Mouse (Mus musculus) erythroblast, adult 5-6 weeks (primary cell): ENCODE data around the gene Rpl9-ps1. TPM values are rescaled to one million over a fixed set of nuclear protein-coding genes. Genes with fewer than 3 reads are reported as not detected.

Experiments used
- ATAC-seq: replicated peaks from 2 replicates; pipeline ENCODE4 v1.8.0; 2016; ENCODE audit warnings: moderate number of reproducible peaks, mild to moderate bottlenecking, moderate TSS enrichment, inconsistent platforms; ENCODE audit not compliant: poor library complexity, low FRiP score, severe bottlenecking
- total RNA-seq, 2 experiments: library from RNA; stranded (forward) in 1 of 2; stranded (reverse) in 1 of 2; fragments of 150-400 nt in 1 of 2; fragments of 200-764, 138-1000 nt in 1 of 2; gene quantifications; 2 replicates each; pipeline versions ENCODE4 v1.2.3 to v1.2.4; 2015 to 2017; ENCODE audit warnings: low replicate concordance in 2 of 2

Gene Rpl9-ps1
- total RNA-seq, 2 experiments from 2014 or later: not detected

DNA sequence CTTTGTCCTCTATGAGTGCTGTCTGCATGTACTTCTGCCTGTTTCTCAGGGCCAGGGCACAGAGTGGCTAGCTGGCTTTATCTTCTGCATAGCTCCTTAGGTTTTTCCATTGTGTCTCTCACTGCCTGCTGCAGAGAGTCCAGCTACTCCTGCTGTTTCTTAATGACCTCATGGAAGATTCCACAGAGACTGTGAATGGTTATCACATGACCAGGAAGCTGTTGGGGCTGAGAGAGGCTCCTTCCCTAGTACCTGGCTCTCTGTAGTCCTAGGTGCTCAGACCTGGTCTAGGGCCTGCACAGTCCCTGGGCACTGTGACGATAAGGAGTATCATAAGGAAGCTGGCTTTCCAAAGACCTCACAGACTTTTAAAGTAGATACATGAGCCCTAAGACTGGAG is 14.8 kb downstream of the Rpl9-ps1 start:
- no peak for ATAC-seq

- no peak for ATAC-seq
Measured at GRCm38 (mm10) chr11:83628808-83629207, 16.6 kb downstream of the Rpl9-ps1 start.

DNA sequence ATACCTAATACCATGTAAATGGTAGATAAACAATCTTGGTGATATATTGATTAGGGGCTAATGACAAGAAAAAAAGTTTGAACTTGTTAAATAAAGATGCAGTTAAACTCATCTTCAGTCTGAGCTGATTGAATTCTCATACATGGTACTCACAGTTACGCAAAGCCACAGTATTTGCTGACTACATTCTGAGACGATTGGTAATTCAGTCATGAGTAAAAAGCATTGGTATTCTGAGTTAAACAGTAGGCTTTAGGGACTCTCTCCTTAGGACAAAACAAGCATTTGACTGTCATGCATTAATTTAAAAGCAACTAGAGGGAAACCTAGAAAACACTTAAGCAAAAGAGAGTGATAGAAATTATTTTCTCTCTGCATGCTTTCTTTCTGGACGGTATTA is 21.8 kb downstream of the Rpl9-ps1 start:
- ATAC-seq: no peak

- no peak for ATAC-seq
Measured at GRCm38 (mm10) chr11:83619037-83619436, 26.4 kb downstream of the Rpl9-ps1 start.

- no peak for ATAC-seq
Measured at GRCm38 (mm10) chr11:83618238-83618637, 27.2 kb downstream of the Rpl9-ps1 start.

DNA sequence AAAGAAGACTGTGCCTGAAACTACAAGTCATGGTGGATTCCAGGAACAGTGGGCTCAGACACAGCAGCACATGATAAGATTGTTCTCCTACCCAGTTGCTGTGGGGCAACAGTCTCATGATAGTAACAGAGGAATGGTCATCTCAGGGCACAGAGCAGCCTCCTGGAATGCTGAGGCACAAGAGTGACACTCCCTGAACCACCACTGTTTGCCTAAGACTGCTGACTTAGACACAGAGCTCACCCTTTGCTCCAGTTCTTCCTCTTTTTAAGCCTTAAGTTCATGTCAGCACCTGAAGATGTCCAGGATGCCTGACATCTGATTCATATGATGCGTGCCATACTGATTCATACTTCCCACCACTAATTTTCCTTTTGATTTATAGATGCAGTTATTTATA is 28.8 kb downstream of the Rpl9-ps1 start:
- ATAC-seq: no peak

GRCm38 (mm10) chr11:83610900-83611299 is 34.5 kb downstream of the Rpl9-ps1 start:
- ATAC-seq: no peak

GRCm38 (mm10) chr11:83606396-83606795 is 39.0 kb downstream of the Rpl9-ps1 start:
- ATAC-seq: no peak

DNA sequence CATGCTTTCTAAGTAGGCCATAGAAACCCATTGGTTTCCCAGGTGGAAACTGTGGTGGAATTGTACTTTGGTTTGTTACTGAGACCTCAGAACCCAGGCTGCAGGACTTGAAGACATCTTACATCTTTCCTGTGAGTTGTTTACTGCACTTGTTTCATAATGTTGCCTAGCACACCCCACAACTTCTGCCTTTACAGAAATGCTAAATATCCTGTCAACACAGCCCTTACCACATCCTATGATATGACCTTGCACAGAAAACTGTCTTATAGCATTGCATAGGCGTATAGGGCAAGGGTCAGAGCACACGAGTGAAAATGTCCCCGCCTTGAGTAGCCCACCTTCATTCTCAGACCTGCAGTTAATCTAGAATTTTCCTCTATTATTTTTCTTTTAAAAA is 39.9 kb downstream of the Rpl9-ps1 start:
- ATAC-seq: no peak

GRCm38 (mm10) chr11:83604698-83605097 is 40.7 kb downstream of the Rpl9-ps1 start:
- no peak for ATAC-seq

- no peak for ATAC-seq
Measured at GRCm38 (mm10) chr11:83603399-83603798, 42.0 kb downstream of the Rpl9-ps1 start.

GRCm38 (mm10) chr11:83600576-83600975 is 44.8 kb downstream of the Rpl9-ps1 start:
- ATAC-seq: no peak

DNA sequence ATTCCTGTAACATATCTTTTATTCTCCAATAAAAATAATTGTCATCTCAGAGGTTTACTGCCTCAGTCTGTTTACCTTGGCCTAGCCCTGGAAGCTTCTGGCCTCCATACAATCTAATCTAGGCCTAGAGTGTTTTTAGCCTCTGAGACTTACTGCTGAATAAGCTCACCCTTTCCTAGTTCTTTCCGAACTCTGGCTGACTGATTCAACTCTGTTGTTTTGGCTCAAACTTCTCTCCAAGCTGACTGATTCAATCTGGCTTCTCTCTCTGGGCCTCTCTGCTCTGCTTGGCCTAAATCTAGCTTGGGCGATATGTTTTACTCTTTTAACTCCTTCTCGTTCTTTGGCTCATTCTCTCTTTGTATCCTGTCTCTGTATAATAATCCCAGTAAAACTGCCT is 46.4 kb downstream of the Rpl9-ps1 start:
- no peak for ATAC-seq

GRCm38 (mm10) chr11:83598207-83598837 is 47.1 kb downstream of the Rpl9-ps1 start:
- no peak for ATAC-seq

DNA sequence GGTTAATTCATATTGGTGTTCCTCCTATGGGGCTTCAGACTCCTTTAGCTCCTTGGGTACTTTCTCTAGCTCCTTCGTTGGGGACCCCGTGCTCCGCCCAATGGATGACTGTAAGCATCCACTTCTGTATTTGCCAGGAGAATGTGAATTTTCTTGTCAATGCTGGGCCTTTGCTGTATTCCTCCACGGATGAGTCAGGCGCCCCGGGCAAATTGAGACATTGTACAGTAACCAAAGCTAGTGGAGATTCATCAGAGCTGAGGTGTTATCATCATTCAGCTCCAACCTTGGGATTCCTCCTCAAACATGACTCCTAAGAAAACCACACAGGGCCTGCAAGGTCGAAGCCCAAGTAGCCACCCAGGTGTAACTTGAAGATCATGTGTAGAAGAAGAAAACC is 47.6 kb downstream of the Rpl9-ps1 start:
- no peak for ATAC-seq

- ATAC-seq: no peak
Measured at GRCm38 (mm10) chr11:83595669-83596455, 49.6 kb downstream of the Rpl9-ps1 start.

Other genes with a start within 250 kb of the Rpl9-ps1 start
- gene Rasl10b, start 236.5 kb downstream of the Rpl9-ps1 start, total RNA-seq (2015; ENCODE audit: low replicate concordance): not detected in 2 replicates
- not detected in 2 replicates for gene Rasl10b, start 236.5 kb downstream of the Rpl9-ps1 start, total RNA-seq (2017; ENCODE audit: low replicate concordance)
- not detected in 2 replicates for gene Gas2l2, start 216.2 kb downstream of the Rpl9-ps1 start, total RNA-seq (2015; ENCODE audit: low replicate concordance)
- gene Gas2l2, start 216.2 kb downstream of the Rpl9-ps1 start, total RNA-seq (2017; ENCODE audit: low replicate concordance): not detected in 2 replicates
- 3.8 and 8.2 TPM in 2 replicates for gene 1700020L24Rik, start 207.9 kb downstream of the Rpl9-ps1 start, total RNA-seq (2015; ENCODE audit: low replicate concordance)
- 8.9 and 24.8 TPM in 2 replicates for gene 1700020L24Rik, start 207.9 kb downstream of the Rpl9-ps1 start, total RNA-seq (2017; ENCODE audit: low replicate concordance)
- gene Mmp28, start 182.6 kb downstream of the Rpl9-ps1 start, total RNA-seq (2015; ENCODE audit: low replicate concordance): 0.63 TPM in 1 of 2 replicates, not detected in the other
- gene Mmp28, start 182.6 kb downstream of the Rpl9-ps1 start, total RNA-seq (2017; ENCODE audit: low replicate concordance): 0.42 and 1.7 TPM in 2 replicates
- 20.9 and 35.2 TPM in 2 replicates for gene Taf15, start 172.5 kb downstream of the Rpl9-ps1 start, total RNA-seq (2015; ENCODE audit: low replicate concordance)
- 24.5 and 33.2 TPM in 2 replicates for gene Taf15, start 172.5 kb downstream of the Rpl9-ps1 start, total RNA-seq (2017; ENCODE audit: low replicate concordance)
- gene Heatr9, start 123.4 kb downstream of the Rpl9-ps1 start, total RNA-seq (2015; ENCODE audit: low replicate concordance): not detected in 2 replicates
- not detected in 2 replicates for gene Heatr9, start 123.4 kb downstream of the Rpl9-ps1 start, total RNA-seq (2017; ENCODE audit: low replicate concordance)
- 12.3 TPM in 1 of 2 replicates, not detected in the other for gene Ccl5, start 115.1 kb downstream of the Rpl9-ps1 start, total RNA-seq (2015; ENCODE audit: low replicate concordance)
- 5.9 TPM in 1 of 2 replicates, not detected in the other for gene Ccl5, start 115.1 kb downstream of the Rpl9-ps1 start, total RNA-seq (2017; ENCODE audit: low replicate concordance)
- gene Ccl9, start 67.0 kb downstream of the Rpl9-ps1 start, total RNA-seq (2015; ENCODE audit: low replicate concordance): 23.6 and 31.3 TPM in 2 replicates
- 22.5 and 31.5 TPM in 2 replicates for gene Ccl9, start 67.0 kb downstream of the Rpl9-ps1 start, total RNA-seq (2017; ENCODE audit: low replicate concordance)
- 95.3 and 103 TPM in 2 replicates for gene Ccl6, start 52.5 kb downstream of the Rpl9-ps1 start, total RNA-seq (2015; ENCODE audit: low replicate concordance)
- gene Ccl6, start 52.5 kb downstream of the Rpl9-ps1 start, total RNA-seq (2017; ENCODE audit: low replicate concordance): 52.1 and 61.0 TPM in 2 replicates
- gene Ccl3, start 3.7 kb upstream of the Rpl9-ps1 start, total RNA-seq (2015; ENCODE audit: low replicate concordance): 48.7 and 55.7 TPM in 2 replicates
- gene Ccl3, start 3.7 kb upstream of the Rpl9-ps1 start, total RNA-seq (2017; ENCODE audit: low replicate concordance): 13.4 and 27.3 TPM in 2 replicates
- gene Ccl4, start 17.0 kb upstream of the Rpl9-ps1 start, total RNA-seq (2015; ENCODE audit: low replicate concordance): 4.2 and 4.4 TPM in 2 replicates
- gene Ccl4, start 17.0 kb upstream of the Rpl9-ps1 start, total RNA-seq (2017; ENCODE audit: low replicate concordance): 5.0 and 9.3 TPM in 2 replicates
- gene Wfdc17, start 58.4 kb upstream of the Rpl9-ps1 start, total RNA-seq (2015; ENCODE audit: low replicate concordance): 22.7 and 23.4 TPM in 2 replicates
- 4.5 TPM in 1 of 2 replicates, not detected in the other for gene Wfdc17, start 58.4 kb upstream of the Rpl9-ps1 start, total RNA-seq (2017; ENCODE audit: low replicate concordance)
- not detected in 2 replicates for gene Wfdc18, start 63.4 kb upstream of the Rpl9-ps1 start, total RNA-seq (2015; ENCODE audit: low replicate concordance)
- gene Wfdc18, start 63.4 kb upstream of the Rpl9-ps1 start, total RNA-seq (2017; ENCODE audit: low replicate concordance): not detected in 2 replicates
- 203 and 278 TPM in 2 replicates for gene Wfdc21, start 101.3 kb upstream of the Rpl9-ps1 start, total RNA-seq (2015; ENCODE audit: low replicate concordance)
- gene Wfdc21, start 101.3 kb upstream of the Rpl9-ps1 start, total RNA-seq (2017; ENCODE audit: low replicate concordance): 146 and 210 TPM in 2 replicates
- gene Heatr6, start 108.1 kb upstream of the Rpl9-ps1 start, total RNA-seq (2015; ENCODE audit: low replicate concordance): 2.5 and 3.8 TPM in 2 replicates
- gene Heatr6, start 108.1 kb upstream of the Rpl9-ps1 start, total RNA-seq (2017; ENCODE audit: low replicate concordance): 2.0 and 6.8 TPM in 2 replicates
- gene Hnf1b, start 204.4 kb upstream of the Rpl9-ps1 start, total RNA-seq (2015; ENCODE audit: low replicate concordance): not detected in 2 replicates
- not detected in 2 replicates for gene Hnf1b, start 204.4 kb upstream of the Rpl9-ps1 start, total RNA-seq (2017; ENCODE audit: low replicate concordance)